In the genomic region with DNA sequence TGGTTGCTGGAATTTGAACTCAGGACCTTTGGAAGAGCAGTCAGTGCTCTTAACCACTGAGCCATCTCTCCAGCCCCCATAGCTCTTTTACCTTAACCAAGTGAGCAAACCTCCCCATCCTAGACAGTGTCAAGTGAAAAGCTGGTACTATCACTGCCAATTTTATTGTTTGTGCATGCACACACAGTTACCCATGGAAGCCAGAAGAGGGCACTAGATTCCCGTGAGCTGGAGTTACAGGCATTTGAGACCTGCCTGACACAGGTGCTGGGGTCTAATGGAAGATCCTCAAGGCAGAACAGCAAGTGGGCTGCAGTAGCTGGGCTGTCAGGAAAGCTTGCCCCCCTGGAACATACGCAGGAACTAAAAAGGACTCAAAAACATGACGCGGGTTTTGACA, we compare ENCODE assay signal across 13 mouse cellular contexts. TPM values are rescaled to one million over a fixed set of nuclear protein-coding genes. Genes with fewer than 3 reads are reported as not detected.
A peak's percentile ranks its signal among the peaks of the same experiment; 100 is the strongest.
DNase-seq lines count a peak whose midpoint lies in the region; ATAC-seq and TF ChIP-seq lines count a peak whose summit lies in the region.
"Had no signal": no experiment of that assay in that cellular context is flagged by ENCODE, and none has a peak within 500 bp of the region (broad histone marks: within the 10 kb centered on the region; RNA-seq: fewer than 3 reads in every experiment).

No protein-coding gene starts in this region.

- no peak overlapping the region for H3K9ac ChIP-seq in heart, embryonic 16.5 days (ENCODE audit: low read length)
- no peak overlapping the region for H3K9ac ChIP-seq in ES-E14 (ENCODE audit: insufficient read depth, low read depth, low read length, poor library complexity, severe bottlenecking)

- H3K9me3 ChIP-seq in heart, embryonic 16.5 days (replicated peaks; ENCODE audit: control insufficient read depth, low read length): no peaks in the 10 kb centered on the region
- H3K9me3 ChIP-seq in ES-E14 (ENCODE audit: control insufficient read depth, insufficient read depth, low read depth, low read length): no peaks in the 10 kb centered on the region

- peaks cover 12% of the 10 kb centered on the region for H3K4me1 ChIP-seq in heart, embryonic 16.5 days (ENCODE audit: control insufficient read depth, insufficient read depth, low read length)
- H3K4me1 ChIP-seq in ES-E14 (ENCODE audit: control insufficient read depth in 2 of 2, insufficient read depth in 2 of 2, low read length in 2 of 2, poor library complexity in 1 of 2): no peaks in the 10 kb centered on the region

- ATAC-seq in heart, embryonic 16.5 days (replicated peaks; ENCODE audit: extremely low read depth, insufficient read depth, low FRiP score): no peak
- peak; percentile 7 to 48; a peak in 1 of 4 replicates for ATAC-seq in hematopoietic stem cell, adult 5-6 weeks (replicated peaks in 1 of 2; ENCODE audit: insufficient read depth in 1 of 2, low FRiP score in 2 of 2, low TSS enrichment in 1 of 2, low read depth in 1 of 2, poor library complexity in 2 of 2, severe bottlenecking in 2 of 2)
- ATAC-seq: activated CD4-positive, CD25-positive, alpha-beta regulatory T cell, adult 4 months had no signal

- no peak overlapping the region for H3K4me2 ChIP-seq in heart, embryonic 16.5 days (ENCODE audit: low read depth, low read length)

- H3K27ac ChIP-seq in heart, embryonic 16.5 days (ENCODE audit: low read length): peak overlapping the region; percentile 31; the same call in 1 of the 2 replicates
- no peak overlapping the region for H3K27ac ChIP-seq in ES-E14 (ENCODE audit: insufficient read depth, low read depth, low read length, poor library complexity, severe bottlenecking)

- in situ Hi-C loops in ES-E14 (cut with MboI; ENCODE audit: low sequenced_read_pairs in 2 of 2, unreplicated experiment in 2 of 2): loop anchor here in 1 of 2 experiments (25.0 kb wide), 1 partner anchor 227 kb away; no protein-coding TSS in a partner anchor

- H3K36me3 ChIP-seq in heart, embryonic 16.5 days (ENCODE audit: control insufficient read depth, insufficient read depth): peaks cover 33% of the 10 kb centered on the region
- no peaks in the 10 kb centered on the region for H3K36me3 ChIP-seq in ES-E14 (ENCODE audit: control insufficient read depth, insufficient read depth, low read length, poor library complexity, severe bottlenecking)

- 55% methylated on average over 4 of the region's 4 CpGs for WGBS in heart, embryonic 16.5 days

- H3K4me3 ChIP-seq in heart, embryonic 16.5 days (ENCODE audit: low read length): no peak overlapping the region
- no peak overlapping the region for H3K4me3 ChIP-seq in ES-E14 (ENCODE audit: insufficient read depth in 1 of 2, low read depth in 1 of 2, low read length in 2 of 2, poor library complexity in 1 of 2, severe bottlenecking in 1 of 2)

- DNase-seq in heart, postnatal 25 days (ENCODE audit: low spot score): no peak
- DNase-seq in lung, postnatal 36 days: peak; percentile 13
- DNase-seq in lung, postnatal 25 days (ENCODE audit: low spot score): no peak
- no peak for DNase-seq in ES-E14 (ENCODE audit: low read depth, low spot score)
- DNase-seq in urinary bladder, postnatal 36 days (ENCODE audit: low spot score in 2 of 2): no peak
- DNase-seq in frontal cortex, postnatal 36 days (ENCODE audit: low spot score in 2 of 2): no peak
- DNase-seq: cerebellum, postnatal 36 days; gastrocnemius, postnatal 14 days; lung, adult 18-20 months had no signal

- no peaks in the 10 kb centered on the region for H3K27me3 ChIP-seq in heart, embryonic 16.5 days (ENCODE audit: control insufficient read depth, insufficient read depth, low read length)

- intact Hi-C loops in heart, postnatal 25 days (cut with DNase I): no loop called here

TF ChIP-seq in ES-E14, 5 proteins besides CTCF, POLR2A, EP300 and RAD21:
- TF ChIP-seq MAFK (IDR thresholded peaks at IDR 0.05; ENCODE audit: insufficient read depth, low read depth, low read length) (no peak), ZC3H11A (IDR thresholded peaks at IDR 0.05; ENCODE audit: borderline replicate concordance, low read depth, low read length) (peak; percentile 87)

RNA-seq across cellular contexts. Expression of a gene that starts 13.6 kb away (rescaled TPM):
- 67.6 and 68.9 TPM in 2 replicates for polyA plus RNA-seq in heart, embryonic 16.5 days (2015; fragmentation: Nextera tagmentation; extraction: Ambion mirVana)
- 10 to 100 TPM; 88.9 to 92.6 TPM for total RNA-seq in heart, postnatal 25 days (2021)
- 1.1 and 5.5 TPM in 2 replicates for total RNA-seq in ES-E14 (2012; rRNA removed)
- not detected in 2 replicates for total RNA-seq in hematopoietic stem cell, adult 5-6 weeks (2017)
- total RNA-seq: gastrocnemius, postnatal 14 days; layer of hippocampus, adult 18-20 months had no signal

Comparison
In these comparisons a context has a peak if more than half of its experiments do, and no peak if none do; other contexts are left out.
1. RNA of a gene that starts 13.6 kb away (total RNA-seq): 88.9 to 92.6 TPM in heart, postnatal 25 days; 1.1 to 5.5 TPM in ES-E14 and not detected in hematopoietic stem cell, adult 5-6 weeks; every median in the first group is over 10 times any median in the second.